Mouse (Mus musculus) liver, adult 2 months (tissue): ENCODE data around the gene Acyp1.

Source experiments
- CTCF ChIP-seq: fragments of 200-500 bp; IDR thresholded peaks from 2 replicates; pipeline ENCODE4 v1.5.1; 2011; ENCODE audit warnings: low read depth, low read length, control low read depth
- POLR2A ChIP-seq: fragments of 200-500 bp; IDR thresholded peaks from 2 replicates; pipeline ENCODE4 v1.6.1; 2011; ENCODE audit warnings: low read length, control low read depth; ENCODE audit not compliant: insufficient read depth; ENCODE audit errors: extremely low read depth

DNA sequence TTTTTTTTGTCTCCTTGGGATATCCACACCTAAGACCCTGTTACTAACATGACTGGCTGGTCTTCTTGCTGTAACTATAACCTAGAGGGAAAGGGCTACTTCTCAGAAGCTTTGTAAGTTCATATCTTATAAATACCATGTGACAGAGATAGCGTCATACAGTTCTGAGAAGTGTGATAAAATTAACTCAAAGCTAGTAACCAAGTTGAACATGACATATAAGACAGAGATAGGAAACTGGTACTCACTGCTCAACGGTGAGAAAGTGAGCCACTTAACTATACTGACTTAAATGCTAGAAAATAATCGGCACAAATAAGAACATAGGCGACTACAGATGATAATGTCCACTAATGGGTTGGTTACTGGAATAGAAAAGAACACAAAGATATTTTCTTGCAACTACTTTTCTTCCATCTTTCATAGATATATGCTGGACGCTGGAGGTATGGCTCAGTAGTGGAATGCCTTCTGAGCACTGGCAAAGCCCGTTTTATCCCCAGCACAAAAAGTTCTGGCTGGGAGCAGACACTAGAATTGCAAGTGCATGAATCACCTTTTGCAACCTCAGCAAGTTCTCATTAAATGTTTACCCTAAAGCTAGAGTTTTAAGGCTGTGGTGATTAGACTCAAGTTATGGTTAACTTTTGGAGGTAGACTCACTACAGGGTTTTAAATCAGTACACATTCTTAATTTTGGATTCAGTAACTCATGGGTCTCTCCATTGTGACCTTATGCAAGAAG is 49.5 kb upstream of the Acyp1 start:
- no peak for TF ChIP-seq CTCF
- TF ChIP-seq POLR2A: no peak
